Mouse (Mus musculus): ENCODE data around the gene Atg14. TPM values are rescaled to one million over a fixed set of nuclear protein-coding genes. Genes with fewer than 3 reads are reported as not detected.

The Atg14 gene
- polyA plus RNA-seq, 1 experiment from 2014 or later, result 17.3 TPM

DNA sequence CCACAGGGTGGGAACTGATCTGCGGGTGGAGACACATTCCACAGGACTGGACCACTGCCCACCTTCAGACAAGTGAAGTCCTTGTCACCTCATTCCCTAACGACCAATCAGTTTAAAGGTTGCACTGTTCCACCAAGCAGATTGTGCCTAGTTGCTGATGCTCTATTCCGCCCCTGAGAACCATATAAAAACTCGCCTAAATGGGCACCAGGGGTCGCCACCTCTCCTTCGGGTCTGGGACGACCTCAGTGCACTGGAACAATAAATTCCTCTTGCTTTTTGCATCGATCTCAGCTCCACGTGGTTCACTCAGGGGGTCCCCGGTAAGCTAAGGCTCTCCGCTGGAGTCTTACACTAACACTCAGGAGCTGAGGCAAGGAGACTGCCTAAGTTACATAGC lies 4.3 kb upstream of the Atg14 start:
- Histone ChIP-seq H3K27me3 (no peaks in the 10 kb centered on the region), H3K36me3 (no peaks in the 10 kb centered on the region), H3K9me3 (no peaks in the 10 kb centered on the region), H3K4me3 (no peak overlapping the region), H3K9ac (no peak overlapping the region), H3K4me2 (no peak overlapping the region), H3K27ac (no peak overlapping the region), H3K4me1 (no peaks in the 10 kb centered on the region)
- ATAC-seq (ENCODE audit: insufficient number of reproducible peaks, low FRiP score, low TSS enrichment, low read depth), result no peak
- 68% methylated on average over 11 of the region's 11 CpGs for WGBS

DNA sequence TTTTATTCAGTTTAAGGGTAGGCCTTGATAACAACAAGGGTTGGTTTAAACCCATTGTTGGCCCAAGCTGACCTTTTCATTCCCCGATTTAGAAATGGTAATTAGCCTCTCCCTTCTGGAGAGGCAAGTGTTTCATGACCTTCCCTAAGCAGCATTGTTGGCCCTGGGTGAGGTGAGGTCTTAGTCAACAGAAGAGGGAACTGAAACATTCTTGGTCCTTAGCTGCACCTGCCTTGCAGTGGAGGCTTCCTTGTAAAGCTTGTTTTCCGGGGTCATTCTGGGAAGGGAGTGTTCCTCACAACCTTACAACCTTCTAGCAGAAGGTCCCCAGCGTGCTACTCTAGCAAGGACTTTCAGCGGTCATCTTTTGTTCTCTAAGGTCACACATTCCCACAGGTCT lies 2.3 kb upstream of the Atg14 start:
- no peak for ATAC-seq (ENCODE audit: insufficient number of reproducible peaks, low FRiP score, low TSS enrichment, low read depth)
- Histone ChIP-seq H3K27ac (no peak overlapping the region), H3K4me2 (no peak overlapping the region), H3K4me3 (no peak overlapping the region), H3K4me1 (no peaks in the 10 kb centered on the region), H3K9me3 (no peaks in the 10 kb centered on the region), H3K27me3 (no peaks in the 10 kb centered on the region), H3K36me3 (no peaks in the 10 kb centered on the region), H3K9ac (no peak overlapping the region)
- 82% methylated on average over 4 of the region's 4 CpGs for WGBS

DNA sequence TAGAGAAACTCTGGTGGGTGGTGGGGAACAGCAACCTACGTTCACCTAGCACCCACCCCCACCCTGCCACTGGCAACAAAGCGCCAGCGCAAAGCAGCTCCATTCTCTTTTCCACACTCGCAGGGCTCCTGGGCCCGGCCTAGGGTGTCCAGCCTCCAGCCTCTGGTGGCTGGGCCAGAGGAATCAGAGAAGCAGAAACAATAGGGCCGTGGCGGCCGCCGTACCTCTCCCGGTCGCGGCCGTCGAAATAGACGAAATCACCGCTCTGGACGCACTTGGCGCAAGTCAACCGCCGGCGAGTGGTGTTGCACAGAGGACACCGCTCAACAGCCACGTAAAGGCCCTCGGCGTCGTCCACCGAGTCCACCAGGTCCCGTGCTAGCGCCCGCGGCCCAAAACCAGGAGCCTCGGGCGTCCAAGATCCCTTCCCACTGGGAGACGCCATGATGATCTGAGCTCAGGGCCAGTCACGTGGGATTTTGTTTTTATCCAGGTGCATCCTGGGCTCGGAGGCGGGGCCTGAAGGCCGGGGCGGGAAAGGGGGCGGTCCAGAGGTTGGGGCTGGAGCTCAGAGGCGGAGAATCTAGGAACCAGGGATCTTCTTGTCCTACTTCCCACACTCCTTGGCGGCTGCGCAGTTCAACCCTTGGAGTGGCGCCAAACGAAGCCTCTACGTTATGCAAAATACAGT lies 2.3 kb downstream of the Atg14 start:
- no peak overlapping the region for H3K27ac ChIP-seq
- H3K4me1 ChIP-seq, result peaks cover 4% of the 10 kb centered on the region
- peak overlapping the region; percentile 91 for H3K4me3 ChIP-seq
- H3K27me3 ChIP-seq, result no peaks in the 10 kb centered on the region
- peak overlapping the region; percentile 88 for H3K4me2 ChIP-seq
- peak; percentile 97 for ATAC-seq (ENCODE audit: insufficient number of reproducible peaks, low FRiP score, low TSS enrichment, low read depth)
- peaks cover 4% of the 10 kb centered on the region; the same call in 1 of the 2 replicates for H3K36me3 ChIP-seq
- no peaks in the 10 kb centered on the region for H3K9me3 ChIP-seq
- H3K9ac ChIP-seq, result peak overlapping the region; percentile 77
- WGBS, result under 1% methylated on average over 46 of the region's 46 CpGs

DNA sequence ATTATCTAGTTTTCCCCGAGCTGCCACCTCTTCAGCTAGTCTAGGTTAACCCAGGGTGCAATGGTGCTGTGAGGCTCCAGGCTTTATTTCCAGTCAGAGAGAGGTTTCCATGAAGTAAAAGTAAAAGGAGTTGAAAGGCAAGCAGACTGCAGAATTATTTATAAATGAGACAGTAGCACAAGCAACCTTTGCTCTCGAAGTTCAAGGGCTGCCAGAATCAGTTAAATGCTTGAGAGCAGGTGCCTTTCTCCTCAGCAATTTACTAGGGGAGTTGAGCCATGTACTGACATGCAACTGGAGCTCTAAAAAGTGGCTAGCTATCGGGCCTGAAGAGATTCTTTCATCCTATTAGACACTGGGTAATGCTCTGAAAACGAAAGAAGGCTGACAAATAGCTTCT lies 7.3 kb downstream of the Atg14 start:
- Histone ChIP-seq H3K27me3 (no peaks in the 10 kb centered on the region), H3K4me2 (no peak overlapping the region), H3K4me1 (peaks cover 4% of the 10 kb centered on the region), H3K36me3 (peaks cover 14% of the 10 kb centered on the region), H3K9ac (no peak overlapping the region), H3K9me3 (no peaks in the 10 kb centered on the region), H3K27ac (no peak overlapping the region), H3K4me3 (no peak overlapping the region)
- ATAC-seq (ENCODE audit: insufficient number of reproducible peaks, low FRiP score, low TSS enrichment, low read depth), result no peak
- WGBS, result 79% methylated on average over 4 of the region's 4 CpGs

DNA sequence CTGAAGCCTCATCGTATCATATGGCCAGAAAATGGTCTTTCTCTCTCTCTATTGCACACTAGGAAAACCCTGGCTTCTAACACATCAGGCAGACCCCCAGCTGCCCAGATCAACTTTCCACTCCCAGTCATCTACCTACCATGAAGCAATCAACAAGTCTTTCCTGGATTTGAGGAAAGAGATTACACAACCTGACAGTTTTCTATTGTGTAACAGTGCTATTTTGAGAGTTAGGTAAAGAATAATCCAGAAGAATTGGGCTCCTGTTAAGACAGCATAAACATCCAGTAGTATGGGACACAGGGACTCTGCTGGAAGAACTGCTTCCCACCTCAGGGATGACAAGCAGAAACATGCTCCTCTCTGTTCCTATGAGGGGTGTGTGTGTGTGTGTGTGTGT lies 7.9 kb downstream of the Atg14 start:
- Histone ChIP-seq H3K4me1 (peaks cover 4% of the 10 kb centered on the region), H3K4me3 (no peak overlapping the region), H3K9me3 (no peaks in the 10 kb centered on the region), H3K27me3 (no peaks in the 10 kb centered on the region), H3K4me2 (no peak overlapping the region), H3K9ac (no peak overlapping the region), H3K36me3 (peaks cover 16% of the 10 kb centered on the region), H3K27ac (no peak overlapping the region)
- WGBS, result 87% methylated on average over 1 of the region's 1 CpGs
- no peak for ATAC-seq (ENCODE audit: insufficient number of reproducible peaks, low FRiP score, low TSS enrichment, low read depth)

DNA sequence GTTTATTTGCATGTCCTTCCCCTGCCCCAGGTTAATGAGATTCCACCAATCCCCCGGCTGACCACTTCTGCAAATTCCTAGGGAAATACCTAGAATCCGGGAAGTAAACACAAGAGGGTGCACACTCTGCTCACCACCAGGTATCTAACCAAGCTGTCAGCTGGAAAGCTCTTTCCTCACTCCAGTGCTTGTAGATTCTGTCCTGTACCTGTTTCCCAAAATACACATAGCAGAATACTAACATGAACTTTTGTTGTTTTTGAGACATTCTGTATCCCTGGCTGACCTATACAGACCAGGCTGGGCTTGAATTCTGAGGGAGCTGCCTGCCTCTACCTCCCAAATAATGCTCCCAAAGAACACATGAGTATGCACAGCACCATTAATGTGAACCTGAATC lies 9.7 kb downstream of the Atg14 start:
- no peak overlapping the region for H3K4me2 ChIP-seq
- 78% methylated on average over 2 of the region's 2 CpGs for WGBS
- H3K4me3 ChIP-seq, result no peak overlapping the region
- no peaks in the 10 kb centered on the region for H3K4me1 ChIP-seq
- H3K9me3 ChIP-seq, result no peaks in the 10 kb centered on the region
- peaks cover 26% of the 10 kb centered on the region for H3K36me3 ChIP-seq
- H3K9ac ChIP-seq, result no peak overlapping the region
- no peaks in the 10 kb centered on the region for H3K27me3 ChIP-seq
- ATAC-seq (ENCODE audit: insufficient number of reproducible peaks, low FRiP score, low TSS enrichment, low read depth), result no peak
- H3K27ac ChIP-seq, result no peak overlapping the region

DNA sequence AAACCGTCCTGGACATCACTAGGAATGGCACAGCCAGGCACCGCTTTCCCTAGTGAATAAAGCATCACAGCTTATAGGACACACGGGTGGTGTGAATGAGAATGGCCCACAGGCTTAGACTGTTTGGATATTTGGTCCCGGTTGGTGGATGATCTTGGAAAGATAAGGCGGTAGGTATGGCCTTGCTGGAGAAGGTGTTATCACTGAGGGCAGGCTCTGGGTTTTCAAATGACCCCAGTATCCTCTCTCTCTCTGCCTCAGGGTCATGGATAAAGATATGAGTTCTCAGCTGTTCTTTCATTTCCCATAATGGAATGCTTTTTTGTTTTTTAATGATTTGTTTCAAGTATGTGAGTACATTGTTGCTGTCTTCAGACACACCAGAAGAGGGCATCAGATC lies 15.2 kb downstream of the Atg14 start:
- Histone ChIP-seq H3K27me3 (no peaks in the 10 kb centered on the region), H3K9me3 (no peaks in the 10 kb centered on the region), H3K27ac (no peak overlapping the region), H3K4me2 (no peak overlapping the region), H3K9ac (no peak overlapping the region), H3K36me3 (peaks cover 42% of the 10 kb centered on the region), H3K4me3 (no peak overlapping the region), H3K4me1 (no peaks in the 10 kb centered on the region)
- WGBS, result 93% methylated on average over 5 of the region's 5 CpGs
- ATAC-seq (ENCODE audit: insufficient number of reproducible peaks, low FRiP score, low TSS enrichment, low read depth), result no peak

DNA sequence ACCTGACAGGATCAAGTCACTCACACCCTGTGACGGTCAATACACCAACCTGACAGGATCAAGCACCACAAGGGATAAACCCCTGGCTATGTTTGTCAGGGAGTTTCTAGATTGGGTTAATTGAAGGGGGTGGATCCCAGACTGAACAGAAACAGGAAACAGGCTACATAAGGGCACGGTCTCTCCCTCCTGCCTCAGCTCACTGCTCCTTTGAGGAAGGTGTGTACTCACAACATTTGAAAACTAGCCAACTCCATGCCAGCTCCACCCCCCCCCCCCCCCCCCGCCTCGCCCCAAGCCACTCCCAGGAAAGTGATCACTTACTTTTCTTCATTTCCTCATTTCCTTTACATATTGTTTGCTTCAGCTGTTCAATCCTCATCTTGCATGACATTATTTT lies 16.2 kb downstream of the Atg14 start:
- WGBS, result 90% methylated on average over 4 of the region's 4 CpGs
- H3K27ac ChIP-seq, result no peak overlapping the region

DNA sequence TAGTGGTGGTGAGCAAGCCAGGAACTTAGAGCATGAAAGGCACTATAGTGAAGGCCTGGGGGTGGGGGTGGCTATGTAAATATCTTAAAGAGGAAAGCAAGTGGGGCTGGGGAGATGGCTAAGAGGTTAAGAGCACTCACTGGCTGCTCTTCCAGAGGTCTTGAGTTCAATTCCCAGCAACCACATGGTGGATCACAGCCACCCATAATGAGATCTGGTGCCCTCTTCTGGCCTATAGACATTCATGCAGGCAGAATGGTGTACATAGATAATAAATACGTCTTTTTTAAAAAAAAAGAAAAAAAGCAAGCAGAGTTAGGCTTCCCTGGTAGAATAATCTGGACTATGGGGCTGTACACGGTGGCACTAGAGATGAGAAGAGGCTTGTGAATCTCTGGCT lies 17.1 kb downstream of the Atg14 start:
- ATAC-seq (ENCODE audit: insufficient number of reproducible peaks, low FRiP score, low TSS enrichment, low read depth), result no peak
- Histone ChIP-seq H3K4me1 (no peaks in the 10 kb centered on the region), H3K4me2 (no peak overlapping the region), H3K4me3 (no peak overlapping the region), H3K27ac (no peak overlapping the region), H3K9ac (no peak overlapping the region), H3K9me3 (no peaks in the 10 kb centered on the region), H3K36me3 (peaks cover 54% of the 10 kb centered on the region), H3K27me3 (no peaks in the 10 kb centered on the region)
- WGBS, result 91% methylated on average over 2 of the region's 2 CpGs

More for the DNA sequence above, 16.2 kb downstream of the Atg14 start:
- Histone ChIP-seq H3K36me3 (peaks cover 45% of the 10 kb centered on the region), H3K4me2 (no peak overlapping the region), H3K27me3 (no peaks in the 10 kb centered on the region), H3K9me3 (no peaks in the 10 kb centered on the region), H3K4me1 (no peaks in the 10 kb centered on the region), H3K9ac (no peak overlapping the region), H3K4me3 (no peak overlapping the region)
- ATAC-seq (ENCODE audit: insufficient number of reproducible peaks, low FRiP score, low TSS enrichment, low read depth), result no peak

DNA sequence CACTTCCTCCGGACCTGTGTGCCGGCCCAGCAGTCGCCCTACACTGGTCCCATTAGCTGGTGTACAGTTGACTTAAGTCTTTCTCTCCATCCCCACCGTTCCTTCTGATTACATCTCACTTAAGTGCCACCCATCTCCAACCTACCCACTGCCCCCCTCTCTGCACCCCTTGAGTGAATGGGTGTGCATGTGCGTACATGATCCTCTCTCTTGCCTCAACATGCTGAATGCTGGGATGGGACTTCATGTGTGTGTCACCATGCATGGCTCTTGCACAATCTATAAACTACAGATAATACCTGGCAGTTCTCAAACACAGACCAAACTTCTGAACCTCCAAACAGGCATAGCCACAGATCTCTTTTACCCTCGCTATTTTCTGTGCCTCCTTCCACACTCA lies 18.8 kb downstream of the Atg14 start:
- Histone ChIP-seq H3K27me3 (no peaks in the 10 kb centered on the region), H3K27ac (no peak overlapping the region), H3K9me3 (no peaks in the 10 kb centered on the region; the same call in 1 of the 2 replicates), H3K9ac (no peak overlapping the region), H3K4me1 (no peaks in the 10 kb centered on the region), H3K4me3 (no peak overlapping the region), H3K36me3 (peaks cover 64% of the 10 kb centered on the region), H3K4me2 (no peak overlapping the region)
- ATAC-seq (ENCODE audit: insufficient number of reproducible peaks, low FRiP score, low TSS enrichment, low read depth), result no peak
- 89% methylated on average over 6 of the region's 6 CpGs for WGBS

DNA sequence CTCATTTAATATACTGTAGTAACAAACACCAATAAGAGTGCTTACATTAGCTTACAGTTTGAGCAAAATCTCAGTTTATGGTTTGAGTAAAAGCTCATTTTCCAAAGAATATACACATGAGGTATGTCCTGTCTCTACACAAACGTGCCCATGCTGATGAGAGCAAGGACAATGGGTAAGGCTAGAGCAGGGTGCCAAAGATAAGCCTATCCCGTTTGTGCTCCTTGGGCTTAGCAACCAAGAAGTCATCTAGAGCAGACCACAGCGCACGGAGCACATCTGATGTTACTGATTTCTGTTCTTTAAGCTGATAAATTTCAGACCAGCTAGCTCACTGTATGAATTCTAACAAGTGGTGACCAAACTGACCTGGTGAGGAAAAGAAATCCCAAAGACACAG lies 25.6 kb downstream of the Atg14 start:
- no peak overlapping the region for H3K4me2 ChIP-seq
- no peak overlapping the region for H3K27ac ChIP-seq
- H3K4me1 ChIP-seq, result no peaks in the 10 kb centered on the region
- H3K27me3 ChIP-seq, result no peaks in the 10 kb centered on the region
- peaks cover 88% of the 10 kb centered on the region for H3K36me3 ChIP-seq
- no peak overlapping the region for H3K4me3 ChIP-seq
- WGBS, result 90% methylated on average over 4 of the region's 4 CpGs
- no peak overlapping the region for H3K9ac ChIP-seq
- no peak for ATAC-seq (ENCODE audit: insufficient number of reproducible peaks, low FRiP score, low TSS enrichment, low read depth)
- no peaks in the 10 kb centered on the region; the same call in 1 of the 2 replicates for H3K9me3 ChIP-seq

DNA sequence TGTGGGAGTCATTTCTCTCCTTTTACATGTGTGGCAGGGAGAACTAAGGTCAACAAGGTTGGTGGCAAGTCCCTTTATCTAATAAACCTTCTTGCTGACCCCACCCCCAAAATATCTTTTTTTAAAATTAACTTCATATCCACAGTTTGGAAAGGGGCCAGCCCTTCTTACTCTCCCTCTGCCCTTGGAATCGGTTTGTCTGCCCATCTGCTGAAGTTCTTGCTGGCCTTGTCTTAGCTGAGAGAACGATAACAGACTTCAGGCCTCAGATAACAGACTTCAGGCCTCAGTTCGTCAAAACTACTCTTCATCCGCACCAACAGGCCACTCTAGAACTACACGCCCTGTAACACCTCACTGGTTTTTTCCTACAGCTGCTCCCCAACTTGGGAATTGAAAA lies 26.2 kb downstream of the Atg14 start:
- Histone ChIP-seq H3K27me3 (no peaks in the 10 kb centered on the region), H3K27ac (no peak overlapping the region), H3K9ac (no peak overlapping the region), H3K4me1 (no peaks in the 10 kb centered on the region), H3K9me3 (no peaks in the 10 kb centered on the region; the same call in 1 of the 2 replicates), H3K4me3 (no peak overlapping the region), H3K4me2 (no peak overlapping the region), H3K36me3 (peaks cover 85% of the 10 kb centered on the region)
- WGBS, result 91% methylated on average over 5 of the region's 5 CpGs
- no peak for ATAC-seq (ENCODE audit: insufficient number of reproducible peaks, low FRiP score, low TSS enrichment, low read depth)

DNA sequence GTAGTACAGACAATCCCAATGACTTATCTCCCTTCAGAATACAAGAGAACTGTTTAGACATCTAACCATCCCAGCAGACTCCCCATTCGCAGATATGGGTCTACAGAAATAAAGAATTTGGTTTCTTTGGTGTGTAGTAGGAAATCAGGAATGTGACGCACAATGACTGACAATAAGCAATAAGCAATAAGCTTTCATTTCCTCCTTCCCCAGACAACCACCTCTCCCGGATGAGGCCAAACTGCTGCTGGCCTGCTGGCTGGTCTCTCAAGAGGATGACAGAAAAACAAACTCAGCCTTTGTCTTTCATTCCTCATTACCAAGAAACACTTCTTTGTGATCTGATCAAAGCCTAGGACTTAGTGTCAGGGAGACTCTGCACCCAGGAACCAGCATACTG lies 28.2 kb downstream of the Atg14 start:
- Histone ChIP-seq H3K27me3 (no peaks in the 10 kb centered on the region), H3K4me3 (no peak overlapping the region), H3K9me3 (no peaks in the 10 kb centered on the region; the same call in 1 of the 2 replicates), H3K4me2 (no peak overlapping the region), H3K36me3 (peaks cover 69% of the 10 kb centered on the region), H3K9ac (no peak overlapping the region), H3K27ac (no peak overlapping the region), H3K4me1 (no peaks in the 10 kb centered on the region)
- 89% methylated on average over 3 of the region's 3 CpGs for WGBS
- ATAC-seq (ENCODE audit: insufficient number of reproducible peaks, low FRiP score, low TSS enrichment, low read depth), result no peak

All from limb, embryonic 15.5 days (tissue).